Mouse (Mus musculus) c-Kit-negative CD71-positive TER-119-positive erythroid progenitor cells, embryonic 14.5 days (primary cell): ENCODE data around the gene Adam19.

ENCODE experiments used
- DNase-seq: peaks from one replicate; pipeline ENCODE4 v3.0.0-alpha.2; 2013; ENCODE audit warnings: low read depth, low spot score

The Adam19 gene

DNA sequence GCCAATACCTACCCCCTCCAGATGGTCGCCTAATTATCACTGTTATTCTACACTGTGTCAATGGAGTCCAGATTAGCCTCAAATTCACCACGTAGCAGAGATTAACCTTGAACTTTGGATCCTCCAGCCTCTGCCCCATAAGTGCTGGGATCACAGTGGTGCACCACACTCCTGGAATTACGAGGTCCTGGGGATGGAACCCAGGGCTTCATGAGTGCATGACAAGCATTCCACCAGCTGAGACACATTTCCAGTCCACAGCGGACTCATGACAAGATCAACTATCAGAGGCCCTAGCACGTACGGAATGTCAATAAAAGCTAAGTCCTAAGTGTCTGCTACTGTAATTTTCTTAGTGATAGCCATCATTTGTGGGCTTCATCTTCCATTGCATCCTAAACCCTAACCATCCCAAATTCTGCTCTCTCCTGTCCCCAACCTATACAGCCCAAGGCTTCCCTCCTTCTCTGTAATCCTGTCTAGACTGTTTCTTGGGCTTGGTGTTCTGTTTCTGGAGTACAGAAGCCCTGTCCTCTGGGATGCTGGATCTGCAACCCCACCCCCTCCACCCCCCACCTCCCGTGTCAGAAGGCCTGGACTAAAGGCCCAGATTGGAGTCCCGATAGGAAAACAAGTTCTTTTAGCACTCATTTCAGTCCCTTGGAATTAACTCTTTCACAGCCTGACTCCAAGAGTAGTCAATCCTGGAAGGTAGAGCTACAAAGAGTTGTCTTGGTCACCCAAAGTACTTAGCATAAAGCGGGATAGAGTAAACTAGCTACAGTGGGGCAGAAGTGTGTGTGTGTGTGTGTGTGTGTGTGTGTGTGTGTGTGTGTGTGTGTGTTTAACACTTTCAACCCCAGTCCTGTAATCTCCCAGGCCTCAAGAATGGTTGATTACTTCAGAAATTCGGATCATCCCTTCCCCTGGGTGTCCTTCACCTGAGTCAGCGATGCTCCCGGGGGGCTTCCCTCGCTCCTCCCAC lies 589 bp upstream of the Adam19 start:
- DNase-seq: no peak

GRCm38 (mm10) chr11:46056770-46057411 lies 1.1 kb downstream of the Adam19 start:
- no peak for DNase-seq

GRCm38 (mm10) chr11:46058011-46058410 lies 2.2 kb downstream of the Adam19 start:
- DNase-seq: no peak

GRCm38 (mm10) chr11:46058916-46059315 lies 3.1 kb downstream of the Adam19 start:
- DNase-seq: no peak

DNA sequence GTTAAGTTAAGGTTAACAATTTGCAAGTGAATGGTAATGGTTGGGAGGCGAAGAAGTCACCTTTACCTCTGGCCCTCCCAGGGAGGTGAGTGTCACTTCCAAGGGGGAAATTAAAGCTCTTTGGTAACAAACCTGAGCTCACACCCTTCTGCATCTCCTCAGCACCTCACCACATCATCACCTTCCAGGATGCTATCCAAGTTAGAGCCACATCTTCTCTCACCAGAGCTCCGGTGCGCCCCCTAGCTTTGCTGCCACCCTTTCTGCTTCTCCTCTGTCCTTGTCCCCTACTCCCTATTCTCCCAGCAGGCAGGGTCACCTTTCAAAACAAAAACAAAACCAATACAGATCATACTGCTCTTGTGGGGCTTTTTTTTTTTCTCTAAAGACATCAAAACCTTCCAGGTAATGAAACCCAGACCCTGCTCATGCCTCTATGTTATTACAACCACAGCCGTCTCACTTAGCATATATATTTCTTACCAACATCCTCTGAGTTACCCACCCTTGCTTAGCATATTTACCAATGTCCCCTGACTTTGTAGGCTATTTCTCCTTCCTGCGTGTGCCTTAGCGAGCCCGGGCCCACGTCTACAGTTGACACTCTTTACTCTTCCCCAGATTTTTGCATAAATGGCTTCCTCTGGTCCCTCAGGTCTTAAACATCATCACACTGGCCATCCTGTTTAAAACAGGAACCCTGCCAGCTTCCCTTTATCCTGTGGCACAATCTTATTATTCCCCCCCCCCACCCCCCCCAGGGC lies 4.3 kb downstream of the Adam19 start:
- DNase-seq: no peak

DNA sequence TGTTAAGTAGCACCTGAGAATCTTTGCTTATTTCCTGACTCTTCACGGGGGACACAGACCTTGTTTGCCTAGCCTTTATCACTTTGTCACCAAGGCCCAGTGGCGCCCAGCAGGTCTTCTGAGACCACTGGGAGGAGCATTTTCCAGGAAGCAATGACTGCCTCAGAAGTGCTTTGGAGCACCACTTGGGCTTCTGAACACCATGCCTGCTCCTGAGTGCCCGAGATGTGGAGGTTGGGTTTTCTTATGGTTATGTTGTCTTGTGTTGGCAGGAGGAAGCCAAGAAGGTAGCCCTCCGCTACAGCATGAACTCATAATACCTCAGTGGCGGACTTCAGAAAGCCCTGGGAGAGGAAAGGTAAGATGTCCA lies 4.8 kb downstream of the Adam19 start:
- DNase-seq: no peak

- no peak for DNase-seq
Measured at GRCm38 (mm10) chr11:46061776-46062445, 6.1 kb downstream of the Adam19 start.

GRCm38 (mm10) chr11:46062569-46062968 lies 6.8 kb downstream of the Adam19 start:
- no peak for DNase-seq

DNA sequence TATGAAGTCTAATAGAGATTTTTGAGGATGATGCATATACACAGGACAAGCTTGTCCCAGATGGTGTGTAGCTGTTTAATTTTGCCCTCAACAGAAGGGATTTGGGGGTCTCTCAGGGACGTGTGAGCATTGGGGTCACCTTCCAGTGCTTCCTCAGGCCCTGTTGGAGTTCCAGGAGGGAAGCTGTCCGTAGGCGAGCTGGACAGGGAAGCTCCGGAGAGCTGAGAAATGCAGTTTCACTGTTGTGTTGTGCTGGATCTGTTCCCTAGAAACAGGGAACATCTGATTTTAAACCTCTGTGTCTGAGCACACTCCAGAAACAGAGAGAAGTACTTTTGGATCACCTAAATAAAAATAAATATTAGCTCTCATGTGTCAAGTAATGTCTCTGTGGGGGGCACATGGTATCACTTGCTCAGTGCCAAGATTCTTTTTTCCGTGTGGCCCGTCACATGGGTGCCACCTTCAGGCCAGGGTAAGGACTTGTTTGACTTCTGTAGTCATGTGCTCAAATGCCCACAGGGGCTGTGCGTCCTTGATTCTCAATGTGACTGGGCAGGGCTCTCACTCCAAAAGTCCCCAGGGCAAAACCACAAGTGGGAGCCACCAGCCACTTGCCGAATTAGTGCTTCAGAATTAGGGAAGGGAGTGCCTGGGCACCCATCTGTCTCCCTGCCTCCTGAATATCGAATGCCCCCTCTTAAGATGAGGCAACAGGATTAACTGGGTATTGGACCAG lies 7.4 kb downstream of the Adam19 start:
- DNase-seq: no peak

GRCm38 (mm10) chr11:46064767-46065166 lies 9.0 kb downstream of the Adam19 start:
- no peak for DNase-seq

- DNase-seq: no peak
Measured at GRCm38 (mm10) chr11:46065201-46066011, 9.6 kb downstream of the Adam19 start.

- DNase-seq: no peak
Measured at GRCm38 (mm10) chr11:46067371-46068060, 11.7 kb downstream of the Adam19 start.

- DNase-seq: no peak
Measured at GRCm38 (mm10) chr11:46068756-46069407, 13.1 kb downstream of the Adam19 start.

- no peak for DNase-seq
Measured at GRCm38 (mm10) chr11:46069408-46070003, 13.7 kb downstream of the Adam19 start.

- no peak for DNase-seq
Measured at GRCm38 (mm10) chr11:46070161-46070560, 14.4 kb downstream of the Adam19 start.

GRCm38 (mm10) chr11:46070789-46071188 lies 15.0 kb downstream of the Adam19 start:
- DNase-seq: no peak

DNA sequence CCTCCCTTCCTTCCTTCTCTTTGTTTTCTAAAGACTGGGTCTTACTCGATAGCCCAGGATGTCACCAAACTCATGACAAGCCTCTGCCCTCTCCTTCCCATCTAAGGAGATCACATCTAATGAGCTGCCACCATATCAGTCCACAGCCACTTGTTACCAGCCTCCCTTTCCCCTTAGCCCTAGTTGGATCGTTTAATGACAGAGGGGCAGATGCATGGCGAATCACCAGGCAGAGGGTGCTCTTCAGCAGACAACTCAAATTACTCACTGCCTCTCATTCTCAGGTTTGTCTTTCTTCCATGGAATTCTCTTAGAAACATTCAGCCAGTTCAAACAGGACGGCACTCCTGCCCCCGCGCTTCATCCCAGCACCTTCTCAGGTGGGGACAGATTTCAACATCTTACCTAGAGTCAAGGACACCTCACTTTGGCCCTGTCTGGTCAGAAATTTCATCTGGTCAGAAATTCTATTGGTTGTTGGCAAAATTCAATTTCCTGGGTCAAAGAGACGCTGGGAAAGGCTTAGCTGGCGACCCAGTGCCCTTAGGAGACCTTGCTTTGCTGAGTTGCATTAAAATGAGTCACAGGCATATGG lies 16.8 kb downstream of the Adam19 start:
- DNase-seq: no peak
